ENCODE assay signal across 15 mouse cellular contexts in genomic region chr5:131457999-131458398, GRCm38 (mm10).
DNase-seq lines count a peak whose midpoint lies in the region; ATAC-seq and TF ChIP-seq lines count a peak whose summit lies in the region.
"Had no signal": no experiment of that assay in that cellular context is flagged by ENCODE, and none has a peak within 500 bp of the region (broad histone marks: within the 10 kb centered on the region; RNA-seq: fewer than 3 reads in every experiment).

No protein-coding gene starts in this region.

- no peak overlapping the region for H3K4me2 ChIP-seq in hindbrain, embryonic 12.5 days (replicated peaks)
- H3K4me2 ChIP-seq in hindbrain, embryonic 16.5 days (ENCODE audit: low read length) = no peak overlapping the region
- H3K4me2 ChIP-seq in intestine, postnatal 0 days (replicated peaks; ENCODE audit: low read depth) = no peak overlapping the region
- H3K4me2 ChIP-seq: embryonic facial prominence, embryonic 13.5 days; liver, embryonic 13.5 days had no signal

- no peak overlapping the region for H3K4me3 ChIP-seq in hindbrain, embryonic 12.5 days
- H3K4me3 ChIP-seq in hindbrain, embryonic 10.5 days = no peak overlapping the region
- H3K4me3 ChIP-seq in hindbrain, embryonic 16.5 days (ENCODE audit: low read length) = no peak overlapping the region
- no peak overlapping the region for H3K4me3 ChIP-seq in intestine, postnatal 0 days (ENCODE audit: low read depth, low read length)
- H3K4me3 ChIP-seq in gastrocnemius, adult 2 months = no peak overlapping the region
- H3K4me3 ChIP-seq: embryonic facial prominence, embryonic 13.5 days; liver, embryonic 13.5 days had no signal

- no peaks in the 10 kb centered on the region for H3K27me3 ChIP-seq in hindbrain, embryonic 12.5 days
- no peaks in the 10 kb centered on the region for H3K27me3 ChIP-seq in hindbrain, embryonic 10.5 days (ENCODE audit: insufficient read depth, poor library complexity, severe bottlenecking)
- no peaks in the 10 kb centered on the region for H3K27me3 ChIP-seq in hindbrain, embryonic 16.5 days (replicated peaks; ENCODE audit: control insufficient read depth, insufficient read depth, low read length)
- H3K27me3 ChIP-seq in intestine, postnatal 0 days (replicated peaks; ENCODE audit: control insufficient read depth, insufficient read depth, low read length) = no peaks in the 10 kb centered on the region
- H3K27me3 ChIP-seq: embryonic facial prominence, embryonic 13.5 days; liver, embryonic 13.5 days had no signal

- H3K9ac ChIP-seq in hindbrain, embryonic 12.5 days = no peak overlapping the region
- H3K9ac ChIP-seq in hindbrain, embryonic 16.5 days (ENCODE audit: low read depth, low read length) = no peak overlapping the region
- no peak overlapping the region for H3K9ac ChIP-seq in intestine, postnatal 0 days (ENCODE audit: low read depth, low read length)
- H3K9ac ChIP-seq: embryonic facial prominence, embryonic 13.5 days; liver, embryonic 13.5 days had no signal

- H3K9me3 ChIP-seq in hindbrain, embryonic 12.5 days (replicated peaks) = no peaks in the 10 kb centered on the region
- 0 out of 2 replicates have a peak, but pooled peaks cover 2% of the 10 kb centered on the region for H3K9me3 ChIP-seq in hindbrain, embryonic 10.5 days
- H3K9me3 ChIP-seq in hindbrain, embryonic 16.5 days (ENCODE audit: control insufficient read depth, low read length) = no peaks in the 10 kb centered on the region
- H3K9me3 ChIP-seq in intestine, postnatal 0 days (ENCODE audit: control insufficient read depth) = no peaks in the 10 kb centered on the region
- H3K9me3 ChIP-seq: embryonic facial prominence, embryonic 13.5 days; liver, embryonic 13.5 days had no signal

- no peak for TF ChIP-seq CTCF in brain, embryonic 14.5 days (IDR thresholded peaks at IDR 0.05; ENCODE audit: borderline replicate concordance, extremely low read depth, insufficient read depth, insufficient read length)
- no peak for TF ChIP-seq CTCF in intestine, postnatal 0 days (IDR thresholded peaks at IDR 0.05; ENCODE audit: low read depth)
- no peak for TF ChIP-seq CTCF in gastrocnemius, adult 2 months (IDR thresholded peaks at IDR 0.05)

- peaks cover 97% of the 10 kb centered on the region for H3K36me3 ChIP-seq in hindbrain, embryonic 12.5 days
- peaks cover 98% of the 10 kb centered on the region for H3K36me3 ChIP-seq in hindbrain, embryonic 10.5 days
- H3K36me3 ChIP-seq in hindbrain, embryonic 16.5 days (ENCODE audit: control insufficient read depth, insufficient read depth, low read length) = peaks cover 33% of the 10 kb centered on the region
- H3K36me3 ChIP-seq in intestine, postnatal 0 days (ENCODE audit: control insufficient read depth, insufficient read depth) = peaks cover 70% of the 10 kb centered on the region
- H3K36me3 ChIP-seq: liver, embryonic 13.5 days had no signal

- no peak for DNase-seq in hindbrain, embryonic 10.5 days (ENCODE audit: low spot score)
- DNase-seq in brain, embryonic 14.5 days (ENCODE audit: low read depth) = peak; percentile 97
- peak; percentile 26 to 38 for DNase-seq in layer of hippocampus, postnatal 25 days (ENCODE audit: extremely low spot score in 1 of 2, low spot score in 1 of 2)
- no peak for DNase-seq in kidney, adult 9 months
- no peak for DNase-seq in gastrocnemius, adult 2 months
- DNase-seq: adrenal gland, adult 8-10 months; gastrocnemius, postnatal 14 days; liver, embryonic 13.5 days; lung, postnatal 36 days; thymus, adult 2 months had no signal

- peak; percentile 38; the same call in 1 of the 2 replicates for ATAC-seq in hindbrain, embryonic 12.5 days (ENCODE audit: low FRiP score)
- ATAC-seq in hindbrain, embryonic 16.5 days = peak; percentile 69
- ATAC-seq in intestine, postnatal 0 days = no peak

- WGBS in hindbrain, embryonic 12.5 days = 77% methylated on average over 7 of the region's 7 CpGs
- 89% methylated on average over 7 of the region's 7 CpGs for WGBS in hindbrain, embryonic 10.5 days
- WGBS in hindbrain, embryonic 16.5 days = 39% methylated on average over 7 of the region's 7 CpGs
- WGBS in intestine, postnatal 0 days = 95% methylated on average over 7 of the region's 7 CpGs

- intact Hi-C loops in gastrocnemius, adult 2 months (cut with DNase I) = no loop called here

- peaks cover 4% of the 10 kb centered on the region; the same call in 1 of the 2 replicates for H3K4me1 ChIP-seq in hindbrain, embryonic 12.5 days
- H3K4me1 ChIP-seq in hindbrain, embryonic 10.5 days (replicated peaks) = no peaks in the 10 kb centered on the region
- no peaks in the 10 kb centered on the region for H3K4me1 ChIP-seq in hindbrain, embryonic 16.5 days (ENCODE audit: control insufficient read depth, insufficient read depth, low read depth, low read length)
- H3K4me1 ChIP-seq in intestine, postnatal 0 days (replicated peaks; ENCODE audit: control insufficient read depth, insufficient read depth, low read length) = no peaks in the 10 kb centered on the region
- H3K4me1 ChIP-seq: embryonic facial prominence, embryonic 13.5 days; liver, embryonic 13.5 days had no signal

- H3K27ac ChIP-seq in hindbrain, embryonic 12.5 days = peak overlapping the region; percentile 64
- H3K27ac ChIP-seq in hindbrain, embryonic 10.5 days = no peak overlapping the region
- H3K27ac ChIP-seq in hindbrain, embryonic 16.5 days (ENCODE audit: low read depth, low read length) = no peak overlapping the region
- H3K27ac ChIP-seq in intestine, postnatal 0 days (ENCODE audit: low read depth, low read length) = no peak overlapping the region
- H3K27ac ChIP-seq in gastrocnemius, adult 2 months = no peak overlapping the region
- H3K27ac ChIP-seq: embryonic facial prominence, embryonic 13.5 days; kidney, postnatal 0 days; liver, embryonic 13.5 days had no signal

- TF ChIP-seq POLR2A in brain, embryonic 14.5 days (IDR thresholded peaks at IDR 0.05; ENCODE audit: borderline replicate concordance, extremely low read depth, insufficient read depth, insufficient read length, poor library complexity, severe bottlenecking) = no peak

Comparison
In these comparisons a context has a peak if more than half of its experiments do, and no peak if none do; other contexts are left out.
1. DNase-seq: peak in brain, embryonic 14.5 days (single experiment) and layer of hippocampus, postnatal 25 days (2 of 2); none in hindbrain, embryonic 10.5 days (single experiment), kidney, adult 9 months (single experiment) and gastrocnemius, adult 2 months (single experiment).